Mouse (Mus musculus) embryonic fibroblast, embryonic 13.5 days (primary cell): ENCODE data around the gene Ift52.

ENCODE experiments used
- CTCF ChIP-seq: IDR thresholded peaks from 2 replicates; pipeline ENCODE4 v1.5.1; 2011; ENCODE audit warnings: mild to moderate bottlenecking, control low read depth, low read length, moderate library complexity, borderline replicate concordance; ENCODE audit not compliant: insufficient read depth
- POLR2A ChIP-seq: IDR thresholded peaks from 2 replicates; pipeline ENCODE4 v1.6.1; 2011; ENCODE audit warnings: low read depth, mild to moderate bottlenecking, control low read depth, low read length, moderate library complexity

GRCm38 (mm10) chr2:163048125-163048524 is 31.0 kb downstream of the Ift52 start:
- TF ChIP-seq CTCF (peak; percentile 91), POLR2A (no peak)
